Mouse (Mus musculus) ES-Bruce4 (cell line): ENCODE data around the gene Wdr45.

Source experiments
- CTCF ChIP-seq: IDR thresholded peaks from one replicate; pipeline ENCODE4 v1.8.1; 2011; ENCODE audit warnings: low read depth, low read length
- EP300 ChIP-seq: IDR thresholded peaks from 2 replicates; pipeline ENCODE4 v1.6.1; 2011; ENCODE audit warnings: low read depth, low read length; ENCODE audit not compliant: insufficient read depth

DNA sequence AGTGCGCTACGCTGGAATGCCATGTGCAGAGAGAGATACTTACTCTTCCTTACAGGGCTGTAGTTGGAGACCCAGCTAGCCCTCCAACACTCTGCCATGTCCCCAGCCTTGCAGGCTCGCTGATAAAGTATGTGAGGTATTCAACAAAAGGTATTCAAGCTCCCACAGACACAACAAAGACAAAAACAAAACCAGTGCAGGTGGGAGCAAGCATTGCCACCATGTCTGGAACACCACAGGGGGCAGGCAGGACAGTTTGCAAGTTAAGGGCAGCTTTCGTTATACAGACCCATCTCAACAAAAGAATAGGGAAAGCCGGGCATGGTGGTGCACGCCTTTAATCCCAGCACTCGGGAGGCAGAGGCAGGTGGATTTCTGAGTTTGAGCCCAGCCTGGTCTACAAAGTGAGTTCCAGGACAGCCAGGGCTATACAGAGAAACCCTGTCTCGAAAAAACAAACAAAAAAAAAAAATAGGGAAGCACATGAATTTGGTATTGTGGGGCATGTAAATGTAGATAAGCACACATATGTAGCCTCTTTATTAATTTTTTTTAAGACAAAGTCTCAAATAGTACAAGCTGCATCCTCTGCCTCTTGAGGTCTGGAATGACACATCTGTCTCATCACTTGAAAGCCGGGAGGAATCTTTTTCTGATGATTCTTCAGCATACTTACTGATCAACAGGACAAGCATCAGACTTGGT is 61.5 kb downstream of the Wdr45 start:
- TF ChIP-seq CTCF (no peak), EP300 (no peak)
